Mouse (Mus musculus) lung, adult 2 months (tissue): ENCODE data around the gene Jmjd1c.

Experiments used
- CTCF ChIP-seq: fragments of 200-500 bp; IDR thresholded peaks from 2 replicates; pipeline ENCODE4 v1.5.1; 2011; ENCODE audit warnings: mild to moderate bottlenecking, low read length, control low read depth; ENCODE audit not compliant: insufficient read depth
- POLR2A ChIP-seq: fragments of 200-500 bp; IDR thresholded peaks from 2 replicates; pipeline ENCODE4 v1.6.1; 2011; ENCODE audit warnings: low read depth, mild to moderate bottlenecking, control low read depth, low read length, borderline replicate concordance; ENCODE audit errors: extremely low read depth

GRCm38 (mm10) chr10:67301046-67301445, 205.1 kb downstream of the Jmjd1c start:
- no peak for TF ChIP-seq CTCF
- TF ChIP-seq POLR2A = no peak
